Mouse (Mus musculus): ENCODE measurements at regions not wholly inside any gene's neighbourhood (a gene's known extent, or its start where the extent isn't known, plus 50 kb on each side); places are given as distances from the start of the nearest gene placed in this dataset.

GRCm38 (mm10) chr6:144922762-144923161 is 141.0 kb upstream of the Sox5 start:
- TF ChIP-seq POLR2A (IDR thresholded peaks at IDR 0.05; ENCODE audit: insufficient read depth, low read depth, low read length) (no peak), CTCF (IDR thresholded peaks at IDR 0.05; ENCODE audit: insufficient read depth, low read depth, low read length) (no peak)

Measured in olfactory bulb, adult 2 months (tissue).